Mouse (Mus musculus) intestine, embryonic 14.5 days (tissue): ENCODE measurements around the gene Snx1. TPM values are rescaled to one million over a fixed set of nuclear protein-coding genes. Genes with fewer than 3 reads are reported as not detected.

ENCODE experiments used
- ATAC-seq: fragments of 200-750 bp; cut with Nextera tagmentation; replicated peaks from 2 replicates; pipeline ENCODE4 v1.8.0; 2017; ENCODE audit warnings: low read depth, moderate number of reproducible peaks, moderate TSS enrichment, moderate library complexity; ENCODE audit not compliant: low FRiP score, low TSS enrichment
- DNase-seq: peaks from one replicate; pipeline ENCODE4 v3.0.0-alpha.2; 2018; ENCODE audit warnings: low spot score
- H3K27ac ChIP-seq: fragments of 300-500 bp; sonication (generic); 2 replicates; pipeline ENCODE4 v1.5.1; 2014; ENCODE audit warnings: low read depth, mild to moderate bottlenecking, control low read depth
- H3K27me3 ChIP-seq: fragments of 300-500 bp; sonication (generic); replicated peaks from 2 replicates; pipeline ENCODE4 v1.6.1; 2014; ENCODE audit warnings: low read length, control low read depth; ENCODE audit not compliant: control insufficient read depth, insufficient read depth
- H3K36me3 ChIP-seq: fragments of 300-500 bp; sonication (generic); 2 replicates; pipeline ENCODE4 v1.6.1; 2014; ENCODE audit warnings: low read length, control low read depth; ENCODE audit not compliant: control insufficient read depth, insufficient read depth
- H3K4me1 ChIP-seq: fragments of 300-500 bp; sonication (generic); replicated peaks from 2 replicates; pipeline ENCODE4 v1.6.1; 2014; ENCODE audit warnings: low read length, control low read depth, mixed read lengths; ENCODE audit not compliant: control insufficient read depth, insufficient read depth
- H3K4me2 ChIP-seq: fragments of 300-500 bp; sonication (generic); 2 replicates; pipeline ENCODE4 v1.6.1; 2014; ENCODE audit warnings: low read length
- H3K4me3 ChIP-seq: fragments of 300-500 bp; sonication (generic); 2 replicates; pipeline ENCODE4 v1.5.1; 2014; ENCODE audit warnings: low read depth, low read length, control low read depth, mixed read lengths
- H3K9ac ChIP-seq: fragments of 300-500 bp; sonication (generic); 2 replicates; pipeline ENCODE4 v1.6.1; 2014; ENCODE audit warnings: mild to moderate bottlenecking, low read length
- H3K9me3 ChIP-seq: fragments of 300-500 bp; sonication (generic); 2 replicates; pipeline ENCODE4 v1.6.1; 2016; ENCODE audit warnings: low read length, control low read depth; ENCODE audit not compliant: control insufficient read depth
- WGBS: fragments of 180-500 bp; shearing (Covaris S2); extraction: QIAGEN DNeasy Blood & Tissue Kit; methylation state at CpG from one replicate; pipeline ENCODE4 v1.1.7; 2014; 5-methylcytosine and 5-hydroxymethylcytosine counted together
- polyA plus RNA-seq: library from polyadenylated mRNA; unstranded; fragments of >200 nt; fragmentation: Nextera tagmentation; extraction: Ambion mirVana; gene quantifications from 2 replicates; pipeline ENCODE4 v1.2.1, GENCODE M21; 2014

The Snx1 gene
- polyA plus RNA-seq, 1 experiment from 2014 or later = 136 TPM

GRCm38 (mm10) chr9:66063446-66063845 is 62.9 kb downstream of the Snx1 start:
- DNase-seq (no peak), ATAC-seq (no peak)
- Histone ChIP-seq H3K27me3 (peaks cover 15% of the 10 kb centered on the region), H3K36me3 (peaks cover 49% of the 10 kb centered on the region), H3K9ac (no peak overlapping the region), H3K4me3 (no peak overlapping the region), H3K9me3 (no peaks in the 10 kb centered on the region), H3K4me1 (peaks cover 14% of the 10 kb centered on the region), H3K27ac (no peak overlapping the region), H3K4me2 (no peak overlapping the region)
- 93% methylated on average over 3 of the region's 3 CpGs for WGBS

GRCm38 (mm10) chr9:66061656-66062055 is 64.7 kb downstream of the Snx1 start:
- Histone ChIP-seq H3K27ac (no peak overlapping the region), H3K4me1 (peaks cover 14% of the 10 kb centered on the region), H3K4me2 (peak overlapping the region; percentile 87), H3K36me3 (peaks cover 46% of the 10 kb centered on the region), H3K27me3 (no peaks in the 10 kb centered on the region), H3K9ac (no peak overlapping the region; the same call in 1 of the 2 replicates), H3K9me3 (no peaks in the 10 kb centered on the region), H3K4me3 (peak overlapping the region; percentile 53; the same call in 1 of the 2 replicates)
- no peak for DNase-seq
- WGBS = 86% methylated on average over 3 of the region's 3 CpGs
- no peak for ATAC-seq

- Histone ChIP-seq H3K9me3 (no peaks in the 10 kb centered on the region), H3K9ac (peak overlapping the region; percentile 64), H3K4me1 (peaks cover 14% of the 10 kb centered on the region), H3K4me3 (peak overlapping the region; percentile 53), H3K27me3 (no peaks in the 10 kb centered on the region), H3K27ac (no peak overlapping the region), H3K4me2 (peak overlapping the region; percentile 87), H3K36me3 (peaks cover 40% of the 10 kb centered on the region)
- DNase-seq (no peak), ATAC-seq (no peak)
- 21% methylated on average over 4 of the region's 4 CpGs for WGBS
These were observed 65.4 kb downstream of the Snx1 start for GRCm38 (mm10) chr9:66060986-66061385.

GRCm38 (mm10) chr9:66060308-66060647 is 66.1 kb downstream of the Snx1 start:
- peak overlapping the region; percentile 69 for H3K27ac ChIP-seq

GRCm38 (mm10) chr9:66059583-66060307 is 66.6 kb downstream of the Snx1 start, which contains the start of gene Ppib:
Ppib (plus strand) TSS chr9:66060222.
- 1% methylated on average over 51 of the region's 51 CpGs for WGBS
- Histone ChIP-seq H3K4me3 (peak within 1 kb of the TSS; percentile 53), H3K9ac (peak within 1 kb of the TSS; percentile 64), H3K36me3 (peaks cover 29% of the 10 kb centered on the region), H3K27me3 (no peaks in the 10 kb centered on the region), H3K4me1 (peaks cover 14% of the 10 kb centered on the region), H3K9me3 (no peaks in the 10 kb centered on the region), H3K4me2 (peak within 1 kb of the TSS; percentile 87), H3K27ac (peak within 1 kb of the TSS; percentile 69)
- DNase-seq (peak; percentile 95), ATAC-seq (peak; percentile 99)

More at GRCm38 (mm10) chr9:66060308-66060647, 66.1 kb downstream of the Snx1 start:
- Histone ChIP-seq H3K4me1 (peaks cover 14% of the 10 kb centered on the region), H3K36me3 (peaks cover 33% of the 10 kb centered on the region), H3K9ac (peak overlapping the region; percentile 64), H3K4me2 (peak overlapping the region; percentile 87), H3K27me3 (no peaks in the 10 kb centered on the region), H3K9me3 (no peaks in the 10 kb centered on the region), H3K4me3 (peak overlapping the region; percentile 53)
- ATAC-seq = peak; percentile 73
- whole genome bisulfite sequencing = under 1% methylated on average over 20 of the region's 20 CpGs
- no peak for DNase-seq

GRCm38 (mm10) chr9:66053620-66054019 is 72.8 kb downstream of the Snx1 start:
- 37% methylated on average over 1 of the region's 1 CpGs for WGBS
- 0 out of 2 replicates have a peak, but pooled peaks cover 5% of the 10 kb centered on the region for H3K9me3 ChIP-seq
- H3K27ac ChIP-seq = no peak overlapping the region
- H3K4me1 ChIP-seq = no peaks in the 10 kb centered on the region
- no peak overlapping the region for H3K9ac ChIP-seq
- H3K27me3 ChIP-seq = no peaks in the 10 kb centered on the region
- H3K36me3 ChIP-seq = no peaks in the 10 kb centered on the region
- ATAC-seq = no peak
- DNase-seq = no peak
- H3K4me3 ChIP-seq = no peak overlapping the region
- H3K4me2 ChIP-seq = no peak overlapping the region

- no peak overlapping the region for H3K9ac ChIP-seq
- DNase-seq (no peak), ATAC-seq (no peak)
- no peak overlapping the region for H3K27ac ChIP-seq
- no peak overlapping the region for H3K4me2 ChIP-seq
- no peaks in the 10 kb centered on the region for H3K27me3 ChIP-seq
- WGBS = 87% methylated on average over 1 of the region's 1 CpGs
- 0 out of 2 replicates have a peak, but pooled peaks cover 5% of the 10 kb centered on the region for H3K9me3 ChIP-seq
- no peaks in the 10 kb centered on the region for H3K4me1 ChIP-seq
- no peak overlapping the region for H3K4me3 ChIP-seq
- H3K36me3 ChIP-seq = no peaks in the 10 kb centered on the region
These were observed 73.7 kb downstream of the Snx1 start for GRCm38 (mm10) chr9:66052731-66053130.

- 0 out of 2 replicates have a peak, but pooled peaks cover 5% of the 10 kb centered on the region for H3K9me3 ChIP-seq
- no peaks in the 10 kb centered on the region for H3K27me3 ChIP-seq
- ATAC-seq = no peak
- no peak overlapping the region for H3K9ac ChIP-seq
- no peaks in the 10 kb centered on the region for H3K36me3 ChIP-seq
- no peaks in the 10 kb centered on the region for H3K4me1 ChIP-seq
- DNase-seq = no peak
- H3K4me2 ChIP-seq = no peak overlapping the region
- H3K27ac ChIP-seq = no peak overlapping the region
- WGBS = 65% methylated on average over 4 of the region's 4 CpGs
- H3K4me3 ChIP-seq = no peak overlapping the region
These were observed 74.9 kb downstream of the Snx1 start for GRCm38 (mm10) chr9:66051493-66051892.
